In genomic region chr8:111571661-111572060, GRCm38 (mm10) we compare ENCODE assay signal across 19 mouse cellular contexts. TPM values are rescaled to one million over a fixed set of nuclear protein-coding genes. Genes with fewer than 3 reads are reported as not detected.
A peak's percentile ranks its signal among the peaks of the same experiment; 100 is the strongest.
DNase-seq lines count a peak whose midpoint lies in the region; ATAC-seq and TF ChIP-seq lines count a peak whose summit lies in the region.
"Had no signal": no experiment of that assay in that cellular context is flagged by ENCODE, and none has a peak within 500 bp of the region (broad histone marks: within the 10 kb centered on the region; RNA-seq: fewer than 3 reads in every experiment).

No protein-coding gene starts in this region.

- peaks cover 60% of the 10 kb centered on the region for H3K4me1 ChIP-seq in forebrain, embryonic 13.5 days
- no peaks in the 10 kb centered on the region for H3K4me1 ChIP-seq in forebrain, postnatal 0 days (ENCODE audit: insufficient read depth)

- no peak for TF ChIP-seq CTCF in forebrain, postnatal 0 days (IDR thresholded peaks at IDR 0.05; ENCODE audit: low read depth)

- no peaks in the 10 kb centered on the region for H3K27me3 ChIP-seq in forebrain, embryonic 13.5 days
- no peaks in the 10 kb centered on the region for H3K27me3 ChIP-seq in forebrain, postnatal 0 days (ENCODE audit: insufficient read depth, low read length)
- H3K27me3 ChIP-seq: embryonic facial prominence, embryonic 13.5 days; heart, embryonic 15.5 days; limb, embryonic 12.5 days; midbrain, embryonic 12.5 days had no signal

- no peaks in the 10 kb centered on the region for H3K9me3 ChIP-seq in forebrain, embryonic 13.5 days (replicated peaks)
- no peaks in the 10 kb centered on the region for H3K9me3 ChIP-seq in forebrain, postnatal 0 days (ENCODE audit: low read length)
- H3K9me3 ChIP-seq: embryonic facial prominence, embryonic 13.5 days; heart, embryonic 15.5 days; limb, embryonic 12.5 days; midbrain, embryonic 12.5 days had no signal

- DNase-seq in forebrain, postnatal 0 days: no peak
- peak; percentile 26 for DNase-seq in 3T3-L1 (ENCODE audit: low read depth, low spot score)
- DNase-seq in left cerebral cortex, postnatal 4 days: no peak
- DNase-seq in spleen, adult 18-20 months: no peak
- DNase-seq: adrenal gland, postnatal 25 days; cerebellum, adult 11 months; cerebellum, postnatal 10 days; gastrocnemius, postnatal 10 days; heart, postnatal 4 days; kidney, postnatal 36 days had no signal

- no peak overlapping the region for H3K9ac ChIP-seq in forebrain, embryonic 13.5 days
- no peak overlapping the region for H3K9ac ChIP-seq in forebrain, postnatal 0 days
- H3K9ac ChIP-seq: embryonic facial prominence, embryonic 13.5 days; heart, embryonic 15.5 days; limb, embryonic 12.5 days; midbrain, embryonic 12.5 days had no signal

- H3K4me3 ChIP-seq in forebrain, embryonic 13.5 days: no peak overlapping the region
- H3K4me3 ChIP-seq in forebrain, postnatal 0 days (ENCODE audit: low read depth, low read length): no peak overlapping the region
- H3K4me3 ChIP-seq: embryonic facial prominence, embryonic 13.5 days; heart, embryonic 15.5 days; limb, embryonic 12.5 days; midbrain, embryonic 12.5 days had no signal

- no peaks in the 10 kb centered on the region for H3K36me3 ChIP-seq in forebrain, embryonic 13.5 days (ENCODE audit: poor library complexity, severe bottlenecking)
- no peaks in the 10 kb centered on the region for H3K36me3 ChIP-seq in forebrain, postnatal 0 days (ENCODE audit: insufficient read depth)
- H3K36me3 ChIP-seq: heart, embryonic 15.5 days had no signal

- WGBS in forebrain, embryonic 13.5 days: 89% methylated on average over 10 of the region's 10 CpGs
- WGBS in forebrain, postnatal 0 days: 90% methylated on average over 10 of the region's 10 CpGs

- no peak overlapping the region for H3K4me2 ChIP-seq in forebrain, embryonic 13.5 days
- no peak overlapping the region for H3K4me2 ChIP-seq in forebrain, postnatal 0 days (ENCODE audit: low read depth)
- H3K4me2 ChIP-seq: embryonic facial prominence, embryonic 13.5 days; heart, embryonic 15.5 days; limb, embryonic 12.5 days; midbrain, embryonic 12.5 days had no signal

- H3K27ac ChIP-seq in forebrain, embryonic 13.5 days: peak overlapping the region; percentile 19
- H3K27ac ChIP-seq in forebrain, postnatal 0 days (ENCODE audit: low read depth, low read length): no peak overlapping the region
- H3K27ac ChIP-seq: embryonic facial prominence, embryonic 13.5 days; heart, embryonic 15.5 days; limb, embryonic 12.5 days; midbrain, embryonic 12.5 days had no signal

- ATAC-seq in forebrain, embryonic 13.5 days: no peak
- ATAC-seq in forebrain, postnatal 0 days: no peak
- peak; percentile 5 for ATAC-seq in CD4-positive, CD25-positive, alpha-beta regulatory T cell, adult 4 months
- 0 out of 2 replicates have a peak, but pooled peaks have one; percentile 28 for ATAC-seq in megakaryocyte, adult 5-6 weeks (ENCODE audit: poor library complexity, severe bottlenecking)
- ATAC-seq: hindbrain, embryonic 16.5 days; lung, postnatal 0 days had no signal

- intact Hi-C loops in left cerebral cortex, postnatal 4 days (cut with DNase I): no loop called here

RNA-seq across cellular contexts. Expression of gene Znrf1, which starts 35.8 kb away (rescaled TPM):
- 48.0 and 48.7 TPM in 2 replicates for polyA plus RNA-seq in forebrain, embryonic 13.5 days (2015; fragmentation: Nextera tagmentation; extraction: Ambion mirVana)
- total RNA-seq in forebrain, postnatal 0 days (2014; rRNA removed): 180 and 225 TPM in 2 replicates
- polyA plus RNA-seq in forebrain, postnatal 0 days (2015; fragmentation: Nextera tagmentation; extraction: Ambion mirVana): 101 and 113 TPM in 2 replicates
- polyA plus RNA-seq in CD4-positive, CD25-positive, alpha-beta regulatory T cell, adult 4 months (2017; shearing (Covaris generic)): 10 to 100 TPM; 27.5 to 43.5 TPM
- 67.1 and 73.4 TPM in 2 replicates for total RNA-seq in megakaryocyte, adult 5-6 weeks (2015)
- total RNA-seq in megakaryocyte, adult 5-6 weeks (2017): 39.3 and 50.3 TPM in 2 replicates
- total RNA-seq in left cerebral cortex, postnatal 4 days (2021): 100 to 1,000 TPM; 191 to 204 TPM

RNA-seq across cellular contexts. Expression of gene Wdr59, which starts 49.8 kb away (rescaled TPM):
- 5.7 and 6.5 TPM in 2 replicates for polyA plus RNA-seq in forebrain, embryonic 13.5 days (2015; fragmentation: Nextera tagmentation; extraction: Ambion mirVana)
- total RNA-seq in forebrain, postnatal 0 days (2014; rRNA removed): 10.2 and 10.7 TPM in 2 replicates
- polyA plus RNA-seq in forebrain, postnatal 0 days (2015; fragmentation: Nextera tagmentation; extraction: Ambion mirVana): 3.5 and 6.8 TPM in 2 replicates
- polyA plus RNA-seq in CD4-positive, CD25-positive, alpha-beta regulatory T cell, adult 4 months (2017; shearing (Covaris generic)): 1 to 10 TPM; 4.3 to 6.5 TPM
- total RNA-seq in megakaryocyte, adult 5-6 weeks (2015): 3.1 and 3.3 TPM in 2 replicates
- 1.5 and 2.1 TPM in 2 replicates for total RNA-seq in megakaryocyte, adult 5-6 weeks (2017)
- 10 to 100 TPM; 23.9 to 25.5 TPM for total RNA-seq in left cerebral cortex, postnatal 4 days (2021)

RNA-seq across cellular contexts. Expression of gene Ldhd, which starts 58.5 kb away (rescaled TPM):
- 0.23 and 0.31 TPM in 2 replicates for polyA plus RNA-seq in forebrain, embryonic 13.5 days (2015; fragmentation: Nextera tagmentation; extraction: Ambion mirVana)
- 0.54 and 1.8 TPM in 2 replicates for total RNA-seq in forebrain, postnatal 0 days (2014; rRNA removed)
- polyA plus RNA-seq in forebrain, postnatal 0 days (2015; fragmentation: Nextera tagmentation; extraction: Ambion mirVana): 0.65 and 1.1 TPM in 2 replicates
- 1 to 10 TPM in 1 of 2 experiments, under 1 TPM in 1; 0.98 to 2.0 TPM for polyA plus RNA-seq in CD4-positive, CD25-positive, alpha-beta regulatory T cell, adult 4 months (2017; shearing (Covaris generic))
- 0.05 TPM in 1 of 2 replicates, not detected in the other for total RNA-seq in megakaryocyte, adult 5-6 weeks (2015)
- total RNA-seq in megakaryocyte, adult 5-6 weeks (2017): 0.07 TPM in 1 of 2 replicates, not detected in the other
- 1 to 10 TPM in 1 of 2 experiments, under 1 TPM in 1; 0.54 to 1.1 TPM for total RNA-seq in left cerebral cortex, postnatal 4 days (2021)

Comparison
In these comparisons a context has a peak if more than half of its experiments do, and no peak if none do; other contexts are left out.
1. ATAC-seq: peak in CD4-positive, CD25-positive, alpha-beta regulatory T cell, adult 4 months (single experiment) and megakaryocyte, adult 5-6 weeks (single experiment); none in forebrain, embryonic 13.5 days (single experiment) and forebrain, postnatal 0 days (single experiment).